Mouse (Mus musculus) cerebellum, adult 11-12 months (tissue): Measurements from ENCODE around the gene Gm20388.

ENCODE experiments used
- DNase-seq: peaks from one replicate; pipeline ENCODE4 v3.0.0; 2022

Gm20388 gene

GRCm38 (mm10) chr8:121213236-121213635, 1302.6 kb downstream of the Gm20388 start:
- DNase-seq = no peak

GRCm38 (mm10) chr8:121213651-121214050, 1303.0 kb downstream of the Gm20388 start:
- DNase-seq = no peak

- DNase-seq = no peak
Measured at GRCm38 (mm10) chr8:121214975-121215374, 1304.3 kb downstream of the Gm20388 start.

- DNase-seq = no peak
Measured at GRCm38 (mm10) chr8:121216441-121216949, 1305.9 kb downstream of the Gm20388 start.

- no peak for DNase-seq
Measured at GRCm38 (mm10) chr8:121218486-121218885, 1307.8 kb downstream of the Gm20388 start.

- DNase-seq = no peak
Measured at GRCm38 (mm10) chr8:121220103-121220899, 1309.7 kb downstream of the Gm20388 start.

- no peak for DNase-seq
Measured at GRCm38 (mm10) chr8:121224709-121225108, 1314.1 kb downstream of the Gm20388 start.

GRCm38 (mm10) chr8:121227756-121228155, 1317.1 kb downstream of the Gm20388 start:
- no peak for DNase-seq

- no peak for DNase-seq
Measured at GRCm38 (mm10) chr8:121228892-121229291, 1318.3 kb downstream of the Gm20388 start.

GRCm38 (mm10) chr8:121229550-121229949, 1318.9 kb downstream of the Gm20388 start:
- no peak for DNase-seq

- no peak for DNase-seq
Measured at GRCm38 (mm10) chr8:121233196-121233595, 1322.6 kb downstream of the Gm20388 start.

GRCm38 (mm10) chr8:121234915-121235314, 1324.3 kb downstream of the Gm20388 start:
- no peak for DNase-seq

GRCm38 (mm10) chr8:121239640-121240039, 1329.0 kb downstream of the Gm20388 start:
- DNase-seq = no peak

- no peak for DNase-seq
Measured at GRCm38 (mm10) chr8:121241761-121242552, 1331.3 kb downstream of the Gm20388 start.

GRCm38 (mm10) chr8:121242671-121243070, 1332.0 kb downstream of the Gm20388 start:
- DNase-seq = no peak

GRCm38 (mm10) chr8:121248823-121249222, 1338.2 kb downstream of the Gm20388 start:
- no peak for DNase-seq

GRCm38 (mm10) chr8:121249433-121249832, 1338.8 kb downstream of the Gm20388 start:
- no peak for DNase-seq

GRCm38 (mm10) chr8:121251089-121251488, 1340.4 kb downstream of the Gm20388 start:
- DNase-seq = no peak

GRCm38 (mm10) chr8:121255727-121256265, 1345.2 kb downstream of the Gm20388 start:
- no peak for DNase-seq

GRCm38 (mm10) chr8:121258126-121258792, 1347.6 kb downstream of the Gm20388 start:
- no peak for DNase-seq

- no peak for DNase-seq
Measured at GRCm38 (mm10) chr8:121262728-121263389, 1352.2 kb downstream of the Gm20388 start.

- DNase-seq = no peak
Measured at GRCm38 (mm10) chr8:121263390-121263775, 1352.7 kb downstream of the Gm20388 start.
